Mouse (Mus musculus) kidney, embryonic 14.5 days (tissue): ENCODE results near the gene Kif19a. TPM values are rescaled to one million over a fixed set of nuclear protein-coding genes. Genes with fewer than 3 reads are reported as not detected.
A peak's percentile ranks its signal among the peaks of the same experiment; 100 is the strongest.

Experiments
- ATAC-seq: fragments of 200-750 bp; cut with Nextera tagmentation; 2 replicates; pipeline ENCODE4 v1.8.0; 2017; ENCODE audit warnings: moderate number of reproducible peaks, mild to moderate bottlenecking, moderate TSS enrichment, moderate library complexity; ENCODE audit not compliant: low FRiP score, low TSS enrichment
- H3K27ac ChIP-seq: fragments of 300-500 bp; sonication (generic); 2 replicates; pipeline ENCODE4 v1.5.1; 2014; ENCODE audit warnings: low read depth, mild to moderate bottlenecking, low read length, moderate library complexity, mixed read lengths
- H3K27me3 ChIP-seq: fragments of 300-500 bp; sonication (generic); 2 replicates; pipeline ENCODE4 v1.6.1; 2014; ENCODE audit warnings: mild to moderate bottlenecking, low read length; ENCODE audit not compliant: control insufficient read depth, insufficient read depth
- H3K36me3 ChIP-seq: fragments of 300-500 bp; sonication (generic); 2 replicates; pipeline ENCODE4 v1.6.1; 2014; ENCODE audit warnings: low read length, mixed read lengths; ENCODE audit not compliant: control insufficient read depth, insufficient read depth
- H3K4me1 ChIP-seq: fragments of 300-500 bp; sonication (generic); 2 replicates; pipeline ENCODE4 v1.6.1; 2014; ENCODE audit warnings: low read length, mixed read lengths; ENCODE audit not compliant: control insufficient read depth, insufficient read depth
- H3K4me2 ChIP-seq: fragments of 300-500 bp; sonication (generic); replicated peaks from 2 replicates; pipeline ENCODE4 v1.6.1; 2014; ENCODE audit warnings: low read depth, mild to moderate bottlenecking, low read length
- H3K4me3 ChIP-seq: fragments of 300-500 bp; sonication (generic); 2 replicates; pipeline ENCODE4 v1.5.1; 2014; ENCODE audit warnings: mild to moderate bottlenecking, low read length
- H3K9ac ChIP-seq: fragments of 300-500 bp; sonication (generic); 2 replicates; pipeline ENCODE4 v1.6.1; 2014; ENCODE audit warnings: low read depth, mild to moderate bottlenecking, low read length, moderate library complexity
- H3K9me3 ChIP-seq: fragments of 300-500 bp; sonication (generic); 2 replicates; pipeline ENCODE4 v1.6.1; 2016; ENCODE audit warnings: low read length; ENCODE audit not compliant: control insufficient read depth
- WGBS: fragments of 180-500 bp; shearing (Covaris S2); extraction: QIAGEN DNeasy Blood & Tissue Kit; methylation state at CpG from one replicate; pipeline ENCODE4 v1.1.7; 2014; 5-methylcytosine and 5-hydroxymethylcytosine counted together
- polyA plus RNA-seq: library from polyadenylated mRNA; unstranded; fragments of >200 nt; fragmentation: Nextera tagmentation; extraction: Ambion mirVana; gene quantifications from 2 replicates; pipeline ENCODE4 v1.2.1, GENCODE M21; 2014

Kif19a gene
- polyA plus RNA-seq, 1 experiment from 2014 or later, result 0.14 TPM

DNA sequence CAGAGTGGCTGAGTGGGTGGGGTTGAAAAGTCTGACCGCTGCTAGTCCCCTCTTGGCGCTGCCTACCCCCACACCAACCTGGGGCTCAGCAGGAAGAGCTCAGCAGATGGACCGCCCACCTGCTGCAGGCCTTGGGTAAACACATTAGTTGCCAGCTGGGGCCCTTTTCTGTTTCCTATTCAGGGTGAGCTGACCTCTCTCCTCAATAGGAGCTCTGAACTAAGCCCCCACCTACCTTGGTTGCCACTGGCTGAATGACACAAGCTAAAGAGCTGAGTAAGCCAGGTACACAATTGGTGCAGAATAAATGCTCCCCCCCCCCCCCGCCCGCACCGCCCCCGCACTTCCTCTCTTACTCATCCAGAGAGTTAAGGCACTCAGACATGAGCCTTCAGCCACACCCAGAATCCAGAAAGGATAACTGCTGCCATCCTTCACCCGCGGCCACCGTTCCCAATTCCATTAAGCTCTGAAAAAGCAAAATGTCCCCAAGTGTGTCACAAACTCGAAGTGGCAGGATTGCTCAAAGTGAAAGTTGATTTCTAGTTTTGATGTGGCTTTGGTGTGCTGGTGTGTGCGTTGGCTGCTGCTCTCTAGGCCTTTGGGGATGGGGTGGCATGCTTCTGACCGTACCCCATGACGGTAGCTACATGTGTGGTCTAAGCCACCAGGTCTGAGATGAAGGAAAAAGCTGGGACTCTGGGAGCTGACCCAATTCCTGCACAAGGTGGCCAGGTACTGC is 42.7 kb downstream of the Kif19a start:
- Histone ChIP-seq H3K9me3 (no peaks in the 10 kb centered on the region), H3K27ac (no peak overlapping the region; the same call in 1 of the 2 replicates), H3K4me3 (no peak overlapping the region), H3K27me3 (no peaks in the 10 kb centered on the region), H3K36me3 (no peaks in the 10 kb centered on the region), H3K4me1 (peaks cover 13% of the 10 kb centered on the region), H3K4me2 (no peak overlapping the region), H3K9ac (no peak overlapping the region)
- ATAC-seq, result no peak
- WGBS, result 35% methylated on average over 13 of the region's 14 CpGs

DNA sequence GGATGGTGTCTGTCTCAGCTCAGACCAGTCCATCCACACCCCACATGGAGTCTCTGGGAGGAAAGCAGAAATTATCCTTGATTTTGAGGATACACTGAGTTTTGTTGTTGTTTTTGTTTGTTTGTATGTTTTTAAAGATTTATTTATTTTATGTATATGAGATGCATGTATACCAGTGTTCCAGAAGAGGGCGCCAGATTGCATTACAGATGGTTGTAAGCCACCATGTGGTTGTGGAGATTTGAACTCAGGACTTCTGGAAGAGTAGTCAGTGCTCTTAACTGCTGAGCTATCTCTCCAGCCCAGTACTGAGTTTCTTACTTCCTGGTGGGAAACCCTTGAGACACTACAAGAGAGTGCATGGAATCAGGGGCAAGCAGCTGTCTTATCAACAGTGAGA is 44.2 kb downstream of the Kif19a start:
- no peaks in the 10 kb centered on the region for H3K36me3 ChIP-seq
- H3K4me2 ChIP-seq, result no peak overlapping the region
- no peak for ATAC-seq
- H3K9me3 ChIP-seq, result no peaks in the 10 kb centered on the region
- no peaks in the 10 kb centered on the region for H3K27me3 ChIP-seq
- H3K4me3 ChIP-seq, result no peak overlapping the region
- H3K9ac ChIP-seq, result no peak overlapping the region
- no peak overlapping the region for H3K27ac ChIP-seq
- H3K4me1 ChIP-seq, result peaks cover 8% of the 10 kb centered on the region
- WGBS, result 76% methylated on average over 1 of the region's 1 CpGs

DNA sequence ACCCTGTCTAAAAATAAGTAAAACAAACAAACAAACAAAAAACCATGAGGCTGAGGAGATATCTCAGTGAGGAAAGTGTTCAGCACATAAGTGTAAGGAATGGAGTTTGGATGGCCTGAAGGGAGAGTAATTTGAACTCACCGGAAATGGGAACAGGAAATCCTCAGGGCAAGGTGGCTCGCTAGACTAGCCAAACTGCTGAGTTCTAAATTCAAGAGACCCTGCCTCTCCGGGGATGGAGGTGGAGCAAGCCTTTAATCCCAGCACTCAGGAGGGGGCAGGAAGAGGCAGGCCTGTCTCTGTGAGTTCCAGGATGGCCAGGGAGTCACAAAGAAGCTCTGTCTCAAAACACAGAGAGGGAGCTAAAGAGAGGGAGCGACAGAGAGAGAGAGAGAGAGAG is 45.2 kb downstream of the Kif19a start:
- ATAC-seq, result no peak
- peaks cover 8% of the 10 kb centered on the region for H3K4me1 ChIP-seq
- no peaks in the 10 kb centered on the region for H3K27me3 ChIP-seq
- H3K36me3 ChIP-seq, result no peaks in the 10 kb centered on the region
- WGBS, result 11% methylated on average over 4 of the region's 4 CpGs
- H3K4me2 ChIP-seq, result no peak overlapping the region
- no peak overlapping the region for H3K9ac ChIP-seq
- H3K27ac ChIP-seq, result no peak overlapping the region
- H3K4me3 ChIP-seq, result no peak overlapping the region
- no peaks in the 10 kb centered on the region for H3K9me3 ChIP-seq

DNA sequence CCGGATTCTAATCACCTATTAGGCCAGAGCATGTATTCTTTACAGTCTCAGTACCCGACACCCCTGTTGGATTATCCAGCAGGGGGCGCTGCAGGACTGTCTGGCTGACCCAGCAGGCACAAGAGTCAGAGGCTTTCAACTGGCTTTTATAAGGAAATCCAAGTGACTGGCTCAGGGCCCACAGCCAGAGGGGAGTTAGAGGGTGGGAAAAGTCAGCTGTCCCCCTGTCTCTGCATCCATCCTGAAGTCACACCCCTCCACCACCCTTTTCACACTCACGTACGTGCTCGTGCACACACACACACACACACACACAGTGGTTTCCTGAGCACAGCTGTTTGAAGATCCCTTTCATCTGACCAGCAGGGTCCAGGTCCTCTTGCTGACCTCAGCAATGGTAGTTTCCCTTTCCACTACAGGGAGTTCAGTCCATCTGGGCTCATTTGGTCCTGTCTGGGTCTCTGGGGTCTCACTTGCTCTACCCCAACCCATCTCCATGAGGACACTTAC is 47.6 kb downstream of the Kif19a start:
- WGBS, result 7% methylated on average over 6 of the region's 6 CpGs

DNA sequence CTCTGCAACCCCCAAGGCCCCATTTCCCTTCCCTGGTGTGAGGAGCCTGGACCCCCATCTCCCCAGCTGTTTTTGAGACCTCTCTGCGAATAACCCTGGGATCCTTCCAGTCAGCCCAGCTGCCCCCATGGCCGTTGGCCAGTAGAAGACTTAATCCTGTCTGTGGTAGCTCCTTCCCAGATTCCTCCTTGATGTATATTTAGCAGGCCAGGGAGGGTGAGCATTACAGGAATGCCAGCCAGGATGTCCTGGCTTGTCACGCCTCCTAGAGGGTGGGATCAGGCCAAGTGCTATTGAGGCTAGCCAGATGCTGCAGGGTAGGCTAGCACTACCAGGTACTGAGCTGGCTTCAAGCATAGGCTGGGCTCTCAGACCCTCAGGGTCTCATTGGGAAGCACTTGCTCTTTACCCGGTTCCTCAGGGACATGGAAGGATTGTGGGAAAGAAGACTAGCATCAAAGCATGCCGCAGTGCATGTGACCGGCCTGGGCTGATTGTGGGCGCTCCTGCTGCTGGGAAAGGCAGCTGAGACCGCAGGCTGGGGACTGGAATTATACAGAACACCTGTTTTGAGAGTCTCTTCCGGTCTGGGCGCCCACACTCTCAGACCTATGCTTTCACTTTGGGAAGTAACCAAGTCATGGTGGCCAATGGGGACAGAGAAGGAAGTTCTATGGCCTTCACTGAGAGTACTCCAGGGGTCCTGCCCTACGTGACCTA is 49.8 kb downstream of the Kif19a start:
- Histone ChIP-seq H3K27me3 (no peaks in the 10 kb centered on the region), H3K4me2 (no peak overlapping the region), H3K4me3 (no peak overlapping the region), H3K36me3 (no peaks in the 10 kb centered on the region), H3K9me3 (no peaks in the 10 kb centered on the region), H3K9ac (no peak overlapping the region), H3K4me1 (peaks cover 3% of the 10 kb centered on the region; the same call in 1 of the 2 replicates), H3K27ac (no peak overlapping the region)
- 80% methylated on average over 11 of the region's 11 CpGs for WGBS
- no peak for ATAC-seq

More for the DNA sequence above, 47.6 kb downstream of the Kif19a start:
- Histone ChIP-seq H3K27me3 (no peaks in the 10 kb centered on the region), H3K4me1 (peaks cover 3% of the 10 kb centered on the region), H3K4me2 (no peak overlapping the region), H3K9me3 (no peaks in the 10 kb centered on the region), H3K36me3 (no peaks in the 10 kb centered on the region), H3K4me3 (no peak overlapping the region), H3K9ac (no peak overlapping the region), H3K27ac (no peak overlapping the region)
- ATAC-seq, result peak; percentile 63

DNA sequence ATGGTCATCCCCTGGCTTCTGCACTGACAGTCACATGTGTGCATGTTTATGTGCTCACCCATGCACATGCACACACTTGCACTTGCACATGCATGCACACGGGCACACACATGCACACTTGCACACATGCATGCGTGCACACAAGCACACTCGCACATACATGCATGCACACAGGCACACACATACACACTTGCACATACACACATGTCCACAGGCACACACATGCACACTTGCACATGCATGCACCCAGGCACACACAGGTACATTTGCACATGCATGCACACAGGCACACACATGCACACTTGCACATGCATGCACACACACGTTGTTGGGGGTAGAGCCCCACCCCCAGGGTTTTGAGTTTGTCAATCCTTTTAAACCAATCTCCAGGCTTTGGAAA is 51.7 kb downstream of the Kif19a start:
- H3K4me2 ChIP-seq, result no peak overlapping the region
- peaks cover 7% of the 10 kb centered on the region; the same call in 1 of the 2 replicates for H3K4me1 ChIP-seq
- no peak overlapping the region for H3K4me3 ChIP-seq
- no peak for ATAC-seq
- no peak overlapping the region for H3K27ac ChIP-seq
- no peaks in the 10 kb centered on the region for H3K9me3 ChIP-seq
- 94% methylated on average over 4 of the region's 4 CpGs for WGBS
- H3K9ac ChIP-seq, result no peak overlapping the region
- H3K27me3 ChIP-seq, result no peaks in the 10 kb centered on the region
- H3K36me3 ChIP-seq, result no peaks in the 10 kb centered on the region

DNA sequence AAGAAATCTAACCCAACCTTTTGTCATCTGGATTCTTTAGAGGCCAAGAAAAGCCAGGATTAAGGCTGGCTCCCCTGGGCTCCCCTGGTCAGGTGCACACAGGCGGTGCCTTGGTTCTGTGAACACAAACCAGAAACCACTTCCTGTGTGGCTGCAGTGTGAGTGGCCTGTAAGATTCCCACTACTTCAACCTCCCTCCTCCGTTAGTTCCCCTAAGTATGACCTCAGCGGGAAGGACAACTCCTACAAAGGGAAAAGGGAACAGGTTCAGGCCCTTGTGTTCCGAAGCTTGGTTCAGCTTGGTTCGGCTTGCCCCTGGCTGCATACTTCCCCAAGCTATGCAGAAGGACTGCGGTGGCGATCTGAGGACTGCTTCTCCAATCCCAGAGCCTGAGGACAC is 53.0 kb downstream of the Kif19a start:
- Histone ChIP-seq H3K9me3 (no peaks in the 10 kb centered on the region), H3K9ac (no peak overlapping the region), H3K4me1 (peaks cover 16% of the 10 kb centered on the region), H3K27ac (no peak overlapping the region), H3K4me3 (no peak overlapping the region), H3K36me3 (no peaks in the 10 kb centered on the region), H3K27me3 (no peaks in the 10 kb centered on the region), H3K4me2 (no peak overlapping the region)
- WGBS, result 94% methylated on average over 7 of the region's 7 CpGs
- ATAC-seq, result no peak

DNA sequence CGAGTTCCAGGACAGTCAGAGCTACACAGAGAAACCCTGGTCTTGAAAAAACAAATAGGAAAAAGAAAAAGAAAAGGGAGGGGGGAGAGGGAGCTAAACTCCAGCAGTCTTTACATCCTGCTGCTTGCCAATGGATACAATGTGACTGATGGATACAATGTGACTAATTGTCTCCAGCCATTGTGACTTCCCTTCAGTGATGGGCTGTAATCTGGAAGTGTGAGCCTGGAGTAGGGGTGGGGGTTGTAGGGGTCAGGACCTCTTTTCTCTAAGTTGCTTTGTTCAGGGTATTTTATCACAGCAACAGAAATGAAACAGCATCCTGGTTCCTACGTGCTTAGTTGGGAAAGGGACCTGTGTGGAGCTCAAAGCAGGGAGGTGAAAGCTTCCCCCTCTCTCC is 53.9 kb downstream of the Kif19a start:
- no peak for ATAC-seq
- H3K4me2 ChIP-seq, result no peak overlapping the region
- H3K27me3 ChIP-seq, result no peaks in the 10 kb centered on the region
- 44% methylated on average over 2 of the region's 2 CpGs for WGBS
- peaks cover 21% of the 10 kb centered on the region for H3K4me1 ChIP-seq
- H3K27ac ChIP-seq, result no peak overlapping the region; the same call in 1 of the 2 replicates
- H3K9ac ChIP-seq, result no peak overlapping the region
- no peaks in the 10 kb centered on the region for H3K9me3 ChIP-seq
- H3K4me3 ChIP-seq, result no peak overlapping the region
- H3K36me3 ChIP-seq, result no peaks in the 10 kb centered on the region

DNA sequence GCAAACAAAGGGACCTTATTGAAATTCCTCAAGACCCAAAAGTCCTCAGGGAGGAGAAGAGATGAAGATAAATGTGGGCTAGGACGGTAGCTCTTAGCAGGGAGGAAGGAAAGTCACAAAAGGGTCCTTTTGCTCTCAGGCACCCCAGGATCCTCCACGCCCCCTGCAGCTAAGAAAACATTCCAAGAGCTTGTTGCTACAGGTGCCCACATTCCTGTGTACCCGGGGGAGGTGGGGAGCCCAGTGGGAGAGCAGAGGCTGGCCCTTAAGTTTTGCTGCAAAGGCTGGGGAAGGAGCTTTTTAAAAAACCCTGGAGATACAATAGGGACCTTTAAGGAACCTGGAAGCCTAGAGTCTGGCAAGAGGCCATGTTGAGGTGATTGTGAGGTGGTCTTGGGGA is 55.3 kb downstream of the Kif19a start:
- no peak overlapping the region for H3K27ac ChIP-seq
- no peak for ATAC-seq
- no peaks in the 10 kb centered on the region for H3K9me3 ChIP-seq
- H3K27me3 ChIP-seq, result no peaks in the 10 kb centered on the region
- H3K4me2 ChIP-seq, result no peak overlapping the region
- H3K4me3 ChIP-seq, result no peak overlapping the region
- 38% methylated on average over 3 of the region's 3 CpGs for WGBS
- no peaks in the 10 kb centered on the region for H3K36me3 ChIP-seq
- H3K4me1 ChIP-seq, result peaks cover 21% of the 10 kb centered on the region
- no peak overlapping the region for H3K9ac ChIP-seq
